In genomic region chr8:15311509-15311908, GRCm38 (mm10) we compare ENCODE assay signal across 15 mouse cellular contexts.
DNase-seq lines count a peak whose midpoint lies in the region; ATAC-seq and TF ChIP-seq lines count a peak whose summit lies in the region.
"Had no signal": no experiment of that assay in that cellular context is flagged by ENCODE, and none has a peak within 500 bp of the region (broad histone marks: within the 10 kb centered on the region; RNA-seq: fewer than 3 reads in every experiment).

No protein-coding gene starts in this region.

- H3K27ac ChIP-seq in forebrain, embryonic 16.5 days (ENCODE audit: low read length) = no peak overlapping the region
- no peak overlapping the region for H3K27ac ChIP-seq in forebrain, postnatal 0 days (ENCODE audit: low read depth, low read length)
- no peak overlapping the region for H3K27ac ChIP-seq in hindbrain, postnatal 0 days
- H3K27ac ChIP-seq in hindbrain, embryonic 10.5 days = no peak overlapping the region
- H3K27ac ChIP-seq: embryonic facial prominence, embryonic 12.5 days; heart, embryonic 13.5 days had no signal

- TF ChIP-seq CTCF in forebrain, postnatal 0 days (IDR thresholded peaks at IDR 0.05; ENCODE audit: low read depth) = no peak
- no peak for TF ChIP-seq CTCF in hindbrain, postnatal 0 days (IDR thresholded peaks at IDR 0.05; ENCODE audit: low read depth)

- no peaks in the 10 kb centered on the region for H3K4me1 ChIP-seq in forebrain, embryonic 16.5 days (replicated peaks; ENCODE audit: control insufficient read depth, insufficient read depth, low read length)
- no peaks in the 10 kb centered on the region for H3K4me1 ChIP-seq in forebrain, postnatal 0 days (ENCODE audit: insufficient read depth)
- no peaks in the 10 kb centered on the region for H3K4me1 ChIP-seq in hindbrain, postnatal 0 days (ENCODE audit: insufficient read depth, low read length)
- no peaks in the 10 kb centered on the region for H3K4me1 ChIP-seq in hindbrain, embryonic 10.5 days (replicated peaks)
- H3K4me1 ChIP-seq: embryonic facial prominence, embryonic 12.5 days; heart, embryonic 13.5 days had no signal

- H3K27me3 ChIP-seq in forebrain, embryonic 16.5 days (replicated peaks; ENCODE audit: control insufficient read depth, insufficient read depth, low read length) = no peaks in the 10 kb centered on the region
- H3K27me3 ChIP-seq in forebrain, postnatal 0 days (ENCODE audit: insufficient read depth, low read length) = no peaks in the 10 kb centered on the region
- H3K27me3 ChIP-seq in hindbrain, postnatal 0 days (ENCODE audit: insufficient read depth, low read length) = no peaks in the 10 kb centered on the region
- H3K27me3 ChIP-seq in hindbrain, embryonic 10.5 days (ENCODE audit: insufficient read depth, poor library complexity, severe bottlenecking) = no peaks in the 10 kb centered on the region
- H3K27me3 ChIP-seq: embryonic facial prominence, embryonic 12.5 days; heart, embryonic 13.5 days had no signal

- WGBS in forebrain, embryonic 16.5 days = 41% methylated on average over 4 of the region's 4 CpGs
- 37% methylated on average over 4 of the region's 4 CpGs for WGBS in forebrain, postnatal 0 days
- WGBS in hindbrain, postnatal 0 days = 52% methylated on average over 4 of the region's 4 CpGs
- WGBS in hindbrain, embryonic 10.5 days = 90% methylated on average over 4 of the region's 4 CpGs

- no peak overlapping the region for H3K9ac ChIP-seq in forebrain, embryonic 16.5 days (replicated peaks; ENCODE audit: low read depth, low read length)
- H3K9ac ChIP-seq in forebrain, postnatal 0 days = no peak overlapping the region
- no peak overlapping the region for H3K9ac ChIP-seq in hindbrain, postnatal 0 days (replicated peaks; ENCODE audit: low read length)
- H3K9ac ChIP-seq: embryonic facial prominence, embryonic 12.5 days; heart, embryonic 13.5 days had no signal

- H3K36me3 ChIP-seq in forebrain, embryonic 16.5 days (ENCODE audit: control insufficient read depth, insufficient read depth) = no peaks in the 10 kb centered on the region
- no peaks in the 10 kb centered on the region for H3K36me3 ChIP-seq in forebrain, postnatal 0 days (ENCODE audit: insufficient read depth)
- H3K36me3 ChIP-seq in hindbrain, postnatal 0 days (ENCODE audit: insufficient read depth, low read length) = no peaks in the 10 kb centered on the region
- H3K36me3 ChIP-seq in hindbrain, embryonic 10.5 days = no peaks in the 10 kb centered on the region
- H3K36me3 ChIP-seq: embryonic facial prominence, embryonic 12.5 days; heart, embryonic 13.5 days had no signal

- no peak overlapping the region for H3K4me3 ChIP-seq in forebrain, embryonic 16.5 days (replicated peaks; ENCODE audit: low read length)
- no peak overlapping the region for H3K4me3 ChIP-seq in forebrain, postnatal 0 days (ENCODE audit: low read depth, low read length)
- no peak overlapping the region for H3K4me3 ChIP-seq in hindbrain, postnatal 0 days (ENCODE audit: low read length)
- H3K4me3 ChIP-seq in hindbrain, embryonic 10.5 days = no peak overlapping the region
- H3K4me3 ChIP-seq: embryonic facial prominence, embryonic 12.5 days; heart, embryonic 13.5 days had no signal

- no peak overlapping the region for H3K4me2 ChIP-seq in forebrain, embryonic 16.5 days (ENCODE audit: low read length)
- no peak overlapping the region for H3K4me2 ChIP-seq in forebrain, postnatal 0 days (ENCODE audit: low read depth)
- H3K4me2 ChIP-seq in hindbrain, postnatal 0 days (ENCODE audit: low read depth, low read length) = no peak overlapping the region
- H3K4me2 ChIP-seq: embryonic facial prominence, embryonic 12.5 days; heart, embryonic 13.5 days had no signal

- peak; percentile 68 for ATAC-seq in forebrain, embryonic 16.5 days
- no peak for ATAC-seq in forebrain, postnatal 0 days
- ATAC-seq in hindbrain, postnatal 0 days = no peak
- ATAC-seq: intestine, embryonic 16.5 days had no signal

- H3K9me3 ChIP-seq in forebrain, embryonic 16.5 days (ENCODE audit: control insufficient read depth, low read length) = no peaks in the 10 kb centered on the region
- no peaks in the 10 kb centered on the region for H3K9me3 ChIP-seq in forebrain, postnatal 0 days (ENCODE audit: low read length)
- H3K9me3 ChIP-seq in hindbrain, postnatal 0 days (ENCODE audit: low read length) = no peaks in the 10 kb centered on the region
- H3K9me3 ChIP-seq in hindbrain, embryonic 10.5 days = no peaks in the 10 kb centered on the region
- H3K9me3 ChIP-seq: embryonic facial prominence, embryonic 12.5 days; heart, embryonic 13.5 days had no signal

- DNase-seq in cerebellum, postnatal 14 days = peak; percentile 23 to 37
- DNase-seq in cerebellum, adult 11-12 months = no peak
- DNase-seq in forebrain, postnatal 0 days = no peak
- peak; percentile 37 for DNase-seq in hindbrain, postnatal 0 days (ENCODE audit: low spot score)
- no peak for DNase-seq in hindbrain, embryonic 10.5 days (ENCODE audit: low spot score)
- no peak for DNase-seq in layer of hippocampus, postnatal 10 days (ENCODE audit: low spot score in 2 of 2)
- DNase-seq: adrenal gland, postnatal 10 days; cerebellum, adult 18-20 months; gastrocnemius, postnatal 36 days; heart, postnatal 36 days; kidney, adult 2 months had no signal

Comparison
In these comparisons a context has a peak if more than half of its experiments do, and no peak if none do; other contexts are left out.
1. DNase-seq: peak in cerebellum, postnatal 14 days (2 of 2) and hindbrain, postnatal 0 days (single experiment); none in cerebellum, adult 11-12 months (single experiment), forebrain, postnatal 0 days (single experiment), hindbrain, embryonic 10.5 days (single experiment) and layer of hippocampus, postnatal 10 days (0 of 2).